Mouse (Mus musculus): ENCODE data around the gene Ddx49. TPM values are rescaled to one million over a fixed set of nuclear protein-coding genes. Genes with fewer than 3 reads are reported as not detected.

The Ddx49 gene
- polyA plus RNA-seq, 1 experiment from 2014 or later = 28.9 TPM

DNA sequence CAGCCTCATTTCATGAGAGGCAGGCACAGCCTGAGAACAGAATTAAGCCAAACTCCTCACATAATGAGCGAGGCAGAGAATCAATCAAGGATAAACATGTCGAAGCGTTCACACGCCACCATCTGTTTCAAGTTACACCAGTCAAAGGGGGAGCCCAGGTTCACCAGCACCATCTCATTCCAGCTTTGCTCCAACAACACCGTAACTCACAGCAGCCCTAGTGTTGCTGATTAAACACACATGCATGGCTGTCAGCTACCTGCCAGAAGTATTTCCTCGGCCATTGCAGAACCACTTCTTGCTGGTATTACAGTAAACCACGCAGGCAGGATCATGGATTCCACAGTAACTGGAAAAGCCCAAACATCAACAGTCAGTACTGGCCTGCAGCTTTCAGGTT lies 40.8 kb upstream of the Ddx49 start:
- Histone ChIP-seq H3K36me3 (ENCODE audit: control insufficient read depth, insufficient read depth, low read length) (peaks cover 75% of the 10 kb centered on the region), H3K27me3 (ENCODE audit: control insufficient read depth, insufficient read depth, low read length) (no peaks in the 10 kb centered on the region), H3K27ac (replicated peaks in 1 of 2; ENCODE audit: control insufficient read depth in 1 of 2, insufficient read depth in 1 of 2, low read depth in 2 of 2, low read length in 2 of 2) (no peak overlapping the region), H3K4me3 (ENCODE audit: control insufficient read depth in 1 of 2, insufficient read depth in 1 of 2, low read depth in 1 of 2, low read length in 2 of 2) (no peak overlapping the region), H3K4me2 (ENCODE audit: low read length) (no peak overlapping the region), H3K9ac (ENCODE audit: low read length) (no peak overlapping the region), H3K9me3 (ENCODE audit: control insufficient read depth, low read length) (no peaks in the 10 kb centered on the region), H3K4me1 (ENCODE audit: control insufficient read depth in 2 of 2, insufficient read depth in 2 of 2, low read length in 2 of 2) (no peaks in the 10 kb centered on the region)
- no peak for ATAC-seq (ENCODE audit: insufficient number of reproducible peaks, insufficient read depth, low FRiP score, low read depth)
- WGBS = 86% methylated on average over 7 of the region's 7 CpGs

DNA sequence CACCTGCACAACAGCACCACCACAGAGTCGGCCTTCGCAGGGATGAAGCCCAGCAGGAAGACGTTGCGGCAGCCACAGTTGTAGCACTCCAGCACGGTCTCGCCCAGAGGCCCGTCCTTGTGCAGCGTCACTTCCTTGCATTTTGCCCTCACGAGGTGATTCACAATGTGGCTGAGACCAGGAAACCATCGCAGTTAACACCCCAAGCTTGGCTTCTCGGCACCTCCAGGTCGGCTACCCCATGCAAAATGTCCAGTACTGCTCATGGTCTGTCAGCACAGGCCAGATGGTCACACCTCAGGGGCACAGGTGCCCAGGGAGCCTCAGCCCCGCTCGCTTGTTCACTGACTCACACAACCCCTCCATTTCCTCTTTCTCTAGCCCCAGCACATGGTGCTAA lies 39.7 kb upstream of the Ddx49 start:
- H3K9me3 ChIP-seq (ENCODE audit: control insufficient read depth, low read length) = no peaks in the 10 kb centered on the region
- 87% methylated on average over 14 of the region's 14 CpGs for WGBS

DNA sequence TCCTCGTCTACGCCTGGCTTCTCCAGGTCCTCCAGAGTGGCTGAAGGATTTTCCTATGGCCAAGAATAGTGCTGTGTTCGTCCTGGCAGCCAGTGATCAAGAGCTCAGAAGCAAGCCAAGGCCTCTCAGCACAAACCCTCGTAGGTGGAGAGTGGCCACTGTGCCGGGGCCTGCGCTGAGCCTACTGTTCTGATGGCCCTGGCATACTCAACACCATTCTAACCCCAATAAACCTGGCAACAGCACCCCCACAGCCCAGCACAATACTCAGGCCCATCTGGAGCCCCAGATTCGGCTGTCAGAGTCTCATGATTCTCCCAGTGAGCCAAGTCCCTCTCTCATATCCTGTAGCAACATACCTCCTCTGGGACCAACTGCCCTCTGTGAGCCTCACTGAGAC lies 38.4 kb upstream of the Ddx49 start:
- WGBS = 84% methylated on average over 7 of the region's 7 CpGs
- no peaks in the 10 kb centered on the region for H3K27me3 ChIP-seq (ENCODE audit: control insufficient read depth, insufficient read depth, low read length)
- no peak overlapping the region for H3K27ac ChIP-seq (replicated peaks in 1 of 2; ENCODE audit: control insufficient read depth in 1 of 2, insufficient read depth in 1 of 2, low read depth in 2 of 2, low read length in 2 of 2)
- H3K4me2 ChIP-seq (ENCODE audit: low read length) = no peak overlapping the region
- ATAC-seq (ENCODE audit: insufficient number of reproducible peaks, insufficient read depth, low FRiP score, low read depth) = no peak
- H3K4me3 ChIP-seq (ENCODE audit: control insufficient read depth in 1 of 2, insufficient read depth in 1 of 2, low read depth in 1 of 2, low read length in 2 of 2) = no peak overlapping the region
- no peaks in the 10 kb centered on the region for H3K4me1 ChIP-seq (ENCODE audit: control insufficient read depth in 2 of 2, insufficient read depth in 2 of 2, low read length in 2 of 2)
- no peaks in the 10 kb centered on the region for H3K9me3 ChIP-seq (ENCODE audit: control insufficient read depth, low read length)
- H3K9ac ChIP-seq (ENCODE audit: low read length) = no peak overlapping the region
- H3K36me3 ChIP-seq (ENCODE audit: control insufficient read depth, insufficient read depth, low read length) = peaks cover 86% of the 10 kb centered on the region

More for the DNA sequence above, 39.7 kb upstream of the Ddx49 start:
- H3K4me1 ChIP-seq (ENCODE audit: control insufficient read depth in 2 of 2, insufficient read depth in 2 of 2, low read length in 2 of 2) = no peaks in the 10 kb centered on the region
- no peak overlapping the region for H3K27ac ChIP-seq (replicated peaks in 1 of 2; ENCODE audit: control insufficient read depth in 1 of 2, insufficient read depth in 1 of 2, low read depth in 2 of 2, low read length in 2 of 2)
- H3K27me3 ChIP-seq (ENCODE audit: control insufficient read depth, insufficient read depth, low read length) = no peaks in the 10 kb centered on the region
- H3K4me2 ChIP-seq (ENCODE audit: low read length) = no peak overlapping the region
- H3K36me3 ChIP-seq (ENCODE audit: control insufficient read depth, insufficient read depth, low read length) = peaks cover 84% of the 10 kb centered on the region
- no peak overlapping the region for H3K9ac ChIP-seq (ENCODE audit: low read length)
- no peak overlapping the region for H3K4me3 ChIP-seq (ENCODE audit: control insufficient read depth in 1 of 2, insufficient read depth in 1 of 2, low read depth in 1 of 2, low read length in 2 of 2)
- no peak for ATAC-seq (ENCODE audit: insufficient number of reproducible peaks, insufficient read depth, low FRiP score, low read depth)

DNA sequence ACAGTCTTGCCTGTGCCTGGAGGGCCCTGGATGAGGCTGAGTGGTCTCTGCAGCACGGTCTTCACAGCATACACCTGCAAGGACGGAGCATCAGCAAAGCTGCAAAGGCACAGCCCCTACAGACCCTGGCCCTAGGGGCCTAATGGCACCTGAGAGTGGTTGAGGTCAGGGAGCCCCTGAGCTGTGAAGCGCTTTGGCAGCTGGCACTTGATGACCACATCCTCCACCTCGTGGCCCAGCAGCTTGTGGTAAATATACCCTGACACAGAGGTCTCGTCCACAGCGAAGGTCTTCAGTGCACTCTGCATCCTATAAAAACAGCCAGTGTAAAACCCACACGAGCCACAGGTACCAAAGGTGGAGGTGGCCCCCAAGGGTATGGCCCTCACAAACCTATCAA lies 36.6 kb upstream of the Ddx49 start:
- 91% methylated on average over 7 of the region's 7 CpGs for WGBS
- ATAC-seq (ENCODE audit: insufficient number of reproducible peaks, insufficient read depth, low FRiP score, low read depth) = no peak
- no peak overlapping the region for H3K4me2 ChIP-seq (ENCODE audit: low read length)
- H3K4me3 ChIP-seq (ENCODE audit: control insufficient read depth in 1 of 2, insufficient read depth in 1 of 2, low read depth in 1 of 2, low read length in 2 of 2) = no peak overlapping the region
- H3K36me3 ChIP-seq (ENCODE audit: control insufficient read depth, insufficient read depth, low read length) = peaks cover 100% of the 10 kb centered on the region
- H3K4me1 ChIP-seq (ENCODE audit: control insufficient read depth in 2 of 2, insufficient read depth in 2 of 2, low read length in 2 of 2) = no peaks in the 10 kb centered on the region
- no peaks in the 10 kb centered on the region for H3K27me3 ChIP-seq (ENCODE audit: control insufficient read depth, insufficient read depth, low read length)
- no peak overlapping the region for H3K9ac ChIP-seq (ENCODE audit: low read length)
- H3K9me3 ChIP-seq (ENCODE audit: control insufficient read depth, low read length) = no peaks in the 10 kb centered on the region
- no peak overlapping the region for H3K27ac ChIP-seq (replicated peaks in 1 of 2; ENCODE audit: control insufficient read depth in 1 of 2, insufficient read depth in 1 of 2, low read depth in 2 of 2, low read length in 2 of 2)

DNA sequence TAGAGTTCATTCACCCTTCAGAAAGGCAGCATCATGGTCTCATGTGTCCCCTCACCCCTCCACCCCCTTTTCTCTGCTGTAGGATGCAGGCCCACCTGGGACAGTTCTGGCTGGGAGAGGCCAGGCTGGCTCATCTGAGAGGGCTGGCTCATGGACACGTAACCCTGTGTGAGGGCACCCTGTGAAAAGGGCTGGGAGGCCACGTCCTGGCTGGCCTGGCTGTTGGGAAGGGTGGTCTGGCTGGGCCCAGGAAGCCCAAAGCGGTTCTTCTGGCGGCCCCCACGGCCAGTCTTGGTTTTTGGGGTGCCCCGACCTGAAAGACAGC lies 30.6 kb upstream of the Ddx49 start:
- Histone ChIP-seq H3K4me2 (ENCODE audit: low read length) (no peak overlapping the region), H3K36me3 (ENCODE audit: control insufficient read depth, insufficient read depth, low read length) (peaks cover 69% of the 10 kb centered on the region), H3K9me3 (ENCODE audit: control insufficient read depth, low read length) (no peaks in the 10 kb centered on the region), H3K4me1 (ENCODE audit: control insufficient read depth in 2 of 2, insufficient read depth in 2 of 2, low read length in 2 of 2) (peaks cover 11 to 21% of the 10 kb centered on the region in 2 experiments; a peak in 3 of 4 replicates), H3K4me3 (ENCODE audit: control insufficient read depth in 1 of 2, insufficient read depth in 1 of 2, low read depth in 1 of 2, low read length in 2 of 2) (no peak overlapping the region), H3K27ac (replicated peaks in 1 of 2; ENCODE audit: control insufficient read depth in 1 of 2, insufficient read depth in 1 of 2, low read depth in 2 of 2, low read length in 2 of 2) (no peak overlapping the region), H3K9ac (ENCODE audit: low read length) (no peak overlapping the region), H3K27me3 (ENCODE audit: control insufficient read depth, insufficient read depth, low read length) (peaks cover 6% of the 10 kb centered on the region; the same call in 1 of the 2 replicates)
- WGBS = 93% methylated on average over 6 of the region's 6 CpGs
- ATAC-seq (ENCODE audit: insufficient number of reproducible peaks, insufficient read depth, low FRiP score, low read depth) = no peak

DNA sequence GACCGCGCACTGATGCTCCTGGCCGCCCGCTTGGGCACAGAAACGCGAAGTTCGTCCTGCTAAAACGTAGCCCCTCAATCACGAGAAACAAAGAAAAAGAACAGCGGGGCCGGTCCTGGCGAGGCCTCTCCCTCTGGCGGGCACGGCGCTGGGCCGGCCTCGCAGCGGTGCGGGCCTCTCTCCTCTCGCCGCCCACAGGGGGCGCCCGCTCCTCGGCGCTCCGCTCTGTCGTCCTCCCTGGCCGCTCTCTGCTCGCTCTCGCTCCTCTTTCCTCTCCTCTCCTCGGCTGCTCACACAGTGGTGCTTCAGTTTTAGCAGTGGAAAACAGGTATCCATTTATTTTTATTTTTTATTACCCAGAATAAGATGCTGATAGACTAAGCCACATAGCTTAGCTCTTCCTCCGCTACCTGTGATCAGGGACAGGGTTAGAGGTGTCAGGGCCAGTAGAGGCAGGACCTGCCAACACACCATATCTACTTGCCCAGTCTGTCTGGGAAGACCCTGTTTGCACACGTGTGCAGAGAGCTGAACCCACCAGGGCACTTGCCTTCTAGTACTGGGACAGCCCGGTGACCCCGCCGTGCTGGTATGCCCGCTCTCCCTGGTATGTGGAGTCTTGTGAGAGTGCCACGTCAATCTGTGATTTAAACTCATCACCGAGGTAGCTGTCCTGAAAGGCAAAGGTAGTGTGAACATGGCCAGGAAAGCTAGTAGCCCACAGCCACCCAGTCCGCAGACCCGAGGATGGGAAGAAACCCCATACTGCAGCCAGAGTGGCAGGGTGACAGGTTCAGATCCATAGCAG lies 30.0 kb upstream of the Ddx49 start:
- H3K4me1 ChIP-seq (ENCODE audit: control insufficient read depth in 2 of 2, insufficient read depth in 2 of 2, low read length in 2 of 2) = peaks cover 11 to 21% of the 10 kb centered on the region in 2 experiments; a peak in 3 of 4 replicates
- no peak overlapping the region for H3K9ac ChIP-seq (ENCODE audit: low read length)
- WGBS = 29% methylated on average over 41 of the region's 41 CpGs
- H3K4me3 ChIP-seq (ENCODE audit: control insufficient read depth in 1 of 2, insufficient read depth in 1 of 2, low read depth in 1 of 2, low read length in 2 of 2) = no peak overlapping the region
- H3K27me3 ChIP-seq (ENCODE audit: control insufficient read depth, insufficient read depth, low read length) = peaks cover 6% of the 10 kb centered on the region; the same call in 1 of the 2 replicates
- no peak overlapping the region for H3K4me2 ChIP-seq (ENCODE audit: low read length)
- no peaks in the 10 kb centered on the region for H3K9me3 ChIP-seq (ENCODE audit: control insufficient read depth, low read length)
- no peak for ATAC-seq (ENCODE audit: insufficient number of reproducible peaks, insufficient read depth, low FRiP score, low read depth)
- H3K36me3 ChIP-seq (ENCODE audit: control insufficient read depth, insufficient read depth, low read length) = peaks cover 63% of the 10 kb centered on the region
- H3K27ac ChIP-seq (replicated peaks in 1 of 2; ENCODE audit: control insufficient read depth in 1 of 2, insufficient read depth in 1 of 2, low read depth in 2 of 2, low read length in 2 of 2) = no peak overlapping the region

DNA sequence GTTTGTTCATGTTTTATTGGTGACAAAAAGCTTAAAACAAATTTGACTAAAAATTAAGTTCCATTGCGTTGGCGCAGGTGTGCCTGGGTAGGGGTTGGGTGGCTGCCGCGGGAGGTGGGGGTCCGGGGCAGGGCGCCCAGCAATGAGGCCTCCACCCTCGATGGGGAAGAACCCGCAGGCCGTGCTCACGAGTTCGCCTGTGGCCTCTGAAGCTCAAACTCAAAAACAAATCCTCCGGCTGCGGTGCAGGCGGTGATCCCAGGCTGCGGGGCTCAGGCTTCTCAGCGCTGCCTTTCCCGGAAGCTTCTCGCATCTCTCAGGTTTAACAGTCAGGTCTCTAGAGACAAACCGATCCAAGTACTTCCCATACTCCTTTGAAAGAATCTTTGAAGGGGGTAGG lies 29.2 kb upstream of the Ddx49 start:
- Histone ChIP-seq H3K27ac (replicated peaks in 1 of 2; ENCODE audit: control insufficient read depth in 1 of 2, insufficient read depth in 1 of 2, low read depth in 2 of 2, low read length in 2 of 2) (no peak overlapping the region), H3K4me2 (ENCODE audit: low read length) (no peak overlapping the region), H3K4me1 (ENCODE audit: control insufficient read depth in 2 of 2, insufficient read depth in 2 of 2, low read length in 2 of 2) (peaks cover 11 to 21% of the 10 kb centered on the region in 2 experiments; a peak in 3 of 4 replicates), H3K4me3 (ENCODE audit: control insufficient read depth in 1 of 2, insufficient read depth in 1 of 2, low read depth in 1 of 2, low read length in 2 of 2) (no peak overlapping the region), H3K27me3 (ENCODE audit: control insufficient read depth, insufficient read depth, low read length) (peaks cover 6% of the 10 kb centered on the region; the same call in 1 of the 2 replicates), H3K9me3 (ENCODE audit: control insufficient read depth, low read length) (no peaks in the 10 kb centered on the region), H3K9ac (ENCODE audit: low read length) (no peak overlapping the region), H3K36me3 (ENCODE audit: control insufficient read depth, insufficient read depth, low read length) (peaks cover 56% of the 10 kb centered on the region)
- 83% methylated on average over 19 of the region's 19 CpGs for WGBS
- ATAC-seq (ENCODE audit: insufficient number of reproducible peaks, insufficient read depth, low FRiP score, low read depth) = no peak
